Mouse (Mus musculus): Measurements from ENCODE around the gene Inpp5a. TPM values are rescaled to one million over a fixed set of nuclear protein-coding genes. Genes with fewer than 3 reads are reported as not detected.

Gene Inpp5a
- polyA plus RNA-seq, 1 experiment = 42.7 TPM

- WGBS = 100% methylated on average over 2 of the region's 2 CpGs
- DNase-seq (ENCODE audit: low read depth, low spot score) = no peak
Measured at GRCm38 (mm10) chr7:139551519-139551918, 162.6 kb downstream of the Inpp5a start.

GRCm38 (mm10) chr7:139556331-139556730 lies 167.4 kb downstream of the Inpp5a start:
- WGBS = 75% methylated on average over 5 of the region's 5 CpGs
- no peak for DNase-seq (ENCODE audit: low read depth, low spot score)

DNA sequence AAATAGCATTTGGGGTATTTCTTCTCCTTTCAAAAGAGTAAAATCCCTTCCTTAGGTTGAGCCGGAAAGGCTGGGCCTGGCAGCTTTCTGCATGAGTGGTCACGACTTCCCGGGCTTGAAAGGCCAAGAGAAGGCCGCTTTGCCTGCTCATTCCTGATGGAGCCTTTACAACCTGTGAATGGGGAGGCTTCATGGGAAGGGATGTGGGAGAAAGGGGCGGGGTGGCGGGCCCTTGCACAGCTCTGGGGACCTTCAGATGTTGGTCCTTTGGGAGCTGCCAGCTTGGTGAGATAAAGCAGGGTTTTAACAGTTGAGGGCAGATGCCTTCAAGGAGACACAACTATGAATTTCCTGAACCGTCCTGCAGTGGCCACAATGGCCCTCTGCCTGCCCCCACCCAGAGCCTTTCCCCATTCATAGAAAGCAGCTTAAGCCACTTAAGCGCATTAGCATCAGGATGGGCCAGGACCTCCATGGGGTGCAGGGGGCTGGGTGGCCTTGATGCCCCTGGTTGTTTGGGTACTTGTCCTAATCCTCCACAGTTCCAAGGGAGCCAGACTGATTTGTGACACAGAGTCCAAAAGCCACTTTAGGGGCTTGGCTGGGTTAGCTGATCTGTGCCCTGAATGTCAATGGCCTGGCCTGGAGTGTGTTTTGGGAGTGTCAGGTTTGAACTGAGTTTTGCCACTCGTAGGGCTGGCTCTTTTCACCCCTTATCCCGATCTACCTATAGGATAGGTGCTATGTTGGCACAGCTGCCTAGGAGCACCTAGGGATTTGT lies 168.0 kb downstream of the Inpp5a start:
- no peak for DNase-seq (ENCODE audit: low read depth, low spot score)
- WGBS = 76% methylated on average over 10 of the region's 10 CpGs

- DNase-seq (ENCODE audit: low read depth, low spot score) = no peak
- 94% methylated on average over 10 of the region's 10 CpGs for WGBS
Measured at GRCm38 (mm10) chr7:139559659-139560058, 170.8 kb downstream of the Inpp5a start.

GRCm38 (mm10) chr7:139563425-139563824 lies 174.5 kb downstream of the Inpp5a start:
- WGBS = 92% methylated on average over 4 of the region's 4 CpGs
- no peak for DNase-seq (ENCODE audit: low read depth, low spot score)

- WGBS = 95% methylated on average over 2 of the region's 2 CpGs
- no peak for DNase-seq (ENCODE audit: low read depth, low spot score)
Measured at GRCm38 (mm10) chr7:139564161-139564560, 175.3 kb downstream of the Inpp5a start.

GRCm38 (mm10) chr7:139565998-139566397 lies 177.1 kb downstream of the Inpp5a start:
- DNase-seq (ENCODE audit: low read depth, low spot score) = no peak
- 76% methylated on average over 6 of the region's 6 CpGs for WGBS

GRCm38 (mm10) chr7:139566533-139566932 lies 177.6 kb downstream of the Inpp5a start:
- DNase-seq (ENCODE audit: low read depth, low spot score) = no peak
- whole genome bisulfite sequencing = 81% methylated on average over 8 of the region's 8 CpGs

GRCm38 (mm10) chr7:139570788-139571187 lies 181.9 kb downstream of the Inpp5a start:
- WGBS = 97% methylated on average over 5 of the region's 5 CpGs
- no peak for DNase-seq (ENCODE audit: low read depth, low spot score)

DNA sequence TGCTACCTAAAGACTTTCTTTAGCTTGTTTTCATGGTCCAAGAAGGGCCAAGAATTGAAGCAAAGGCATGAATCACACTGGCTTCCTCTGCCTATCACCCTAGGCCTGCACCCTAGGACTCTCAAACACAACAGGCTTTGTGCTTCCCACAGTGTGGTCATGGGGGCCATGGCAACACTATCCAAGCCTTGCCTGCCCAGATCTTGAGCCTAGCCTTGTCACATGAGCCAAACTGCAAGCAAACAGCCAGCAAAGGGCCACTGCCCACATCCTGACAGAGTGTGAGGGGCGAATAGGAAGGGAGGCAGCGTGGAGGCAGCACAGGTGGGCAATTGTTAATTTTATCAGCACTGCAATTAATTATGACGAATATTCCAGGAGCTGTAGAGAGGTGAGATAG lies 183.8 kb downstream of the Inpp5a start:
- 89% methylated on average over 3 of the region's 3 CpGs for WGBS
- DNase-seq (ENCODE audit: low read depth, low spot score) = no peak

DNA sequence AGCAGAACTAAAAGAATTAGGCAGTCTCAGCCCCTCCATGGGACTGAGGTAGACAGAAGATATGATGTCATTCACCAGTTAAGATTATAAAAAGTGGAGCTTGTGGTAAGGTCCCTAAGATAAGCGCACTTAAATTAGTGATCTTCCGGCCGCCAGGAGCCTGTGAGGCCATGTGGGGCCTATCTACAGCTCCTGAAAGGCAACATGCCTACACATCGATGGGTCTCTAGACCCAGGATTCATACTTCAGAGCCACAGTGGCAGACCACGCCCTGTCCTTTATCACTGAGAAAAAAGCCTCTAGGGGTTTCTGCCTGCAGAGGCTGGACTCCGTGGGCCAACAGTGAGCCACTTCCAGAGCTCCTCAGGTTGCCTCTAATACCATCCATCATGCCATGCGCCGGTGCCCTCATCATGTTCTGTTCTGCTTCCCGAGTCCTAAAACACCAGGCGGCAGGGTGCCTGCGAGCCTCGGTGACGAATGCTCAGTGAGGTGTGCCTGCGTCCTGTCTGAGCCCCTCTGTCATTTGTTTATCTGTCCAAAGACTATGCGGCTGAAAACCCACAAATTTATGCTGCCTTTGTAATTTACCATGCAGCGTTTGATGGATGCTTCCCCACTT lies 187.3 kb downstream of the Inpp5a start:
- no peak for DNase-seq (ENCODE audit: low read depth, low spot score)
- 90% methylated on average over 16 of the region's 16 CpGs for WGBS

DNA sequence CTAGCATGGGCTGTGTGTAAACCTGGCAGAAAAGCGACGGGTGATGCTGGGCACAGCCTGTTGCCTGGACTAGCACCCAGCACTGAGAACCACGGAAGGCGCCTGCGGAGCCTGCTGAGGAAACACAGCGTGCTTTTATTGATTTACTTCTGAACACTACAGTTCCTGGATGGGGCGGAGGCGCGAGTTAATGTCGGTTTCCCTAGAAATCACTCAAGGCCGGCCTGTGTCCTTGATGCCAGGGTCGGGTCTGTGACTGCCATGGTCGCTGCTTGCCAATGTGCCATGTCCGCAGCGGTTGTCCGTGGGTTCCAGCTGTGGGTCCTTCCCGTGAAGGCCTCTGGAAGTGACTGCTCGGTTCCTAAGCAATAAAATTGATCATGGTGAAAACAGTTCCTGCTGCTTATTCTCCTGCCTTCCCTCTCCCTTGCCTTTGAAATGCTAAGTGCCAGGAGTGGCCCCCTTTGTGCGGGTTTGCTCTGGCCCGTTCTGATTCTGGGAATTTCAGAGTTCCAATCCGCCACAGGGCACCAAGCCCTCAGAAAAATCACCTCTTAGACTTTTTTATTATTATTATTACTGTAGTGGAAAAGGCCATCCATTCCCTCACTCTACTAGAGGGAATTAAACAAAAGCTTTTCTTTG lies 190.5 kb downstream of the Inpp5a start:
- WGBS = 89% methylated on average over 21 of the region's 21 CpGs

GRCm38 (mm10) chr7:139580851-139581775 lies 192.2 kb downstream of the Inpp5a start:
- no peak for DNase-seq (ENCODE audit: low read depth, low spot score)
- WGBS = 12% methylated on average over 78 of the region's 78 CpGs

More for the DNA sequence above, 190.5 kb downstream of the Inpp5a start:
- no peak for DNase-seq (ENCODE audit: low read depth, low spot score)

GRCm38 (mm10) chr7:139581801-139582571 lies 193.1 kb downstream of the Inpp5a start:
- DNase-seq (ENCODE audit: low read depth, low spot score) = no peak

GRCm38 (mm10) chr7:139582595-139582994 lies 193.7 kb downstream of the Inpp5a start, which contains the start of gene Nkx6-2:
TSS of gene Nkx6-2 (minus strand) at chr7:139582797.
- WGBS = 2% methylated on average over 56 of the region's 56 CpGs
- DNase-seq (ENCODE audit: low read depth, low spot score) = no peak

More at GRCm38 (mm10) chr7:139581801-139582571, 193.1 kb downstream of the Inpp5a start:
- WGBS = 2% methylated on average over 82 of the region's 82 CpGs

DNA sequence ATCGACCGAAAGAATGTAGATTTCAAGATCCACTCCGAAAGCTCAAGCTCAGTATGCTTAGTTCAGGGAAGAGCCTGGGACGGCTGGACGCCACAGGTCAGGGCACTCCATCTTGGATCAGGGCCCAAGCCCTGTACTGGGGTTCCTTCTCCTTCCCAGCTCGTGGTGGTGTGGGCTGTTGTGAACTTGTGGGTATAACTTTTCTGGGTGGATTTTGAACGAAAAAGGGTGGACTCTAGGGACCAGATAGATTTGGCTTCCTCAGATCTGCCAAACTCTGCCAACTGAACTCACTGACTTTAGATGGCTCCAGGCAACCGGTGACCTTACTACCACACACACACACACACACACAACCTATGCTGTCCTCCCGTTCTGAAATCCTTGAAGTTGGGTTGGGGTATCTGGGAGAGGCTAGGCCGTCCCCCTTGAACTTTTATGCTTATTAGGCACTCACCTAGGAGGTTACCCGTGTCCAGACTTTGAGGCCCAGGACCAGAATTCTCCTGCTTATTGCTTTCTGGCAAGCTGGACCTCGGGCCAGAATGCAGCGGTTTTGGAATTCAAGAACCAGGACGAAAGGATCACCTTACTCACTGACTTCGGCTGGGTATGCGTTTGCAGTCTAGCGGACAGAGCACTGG lies 194.3 kb downstream of the Inpp5a start:
- DNase-seq (ENCODE audit: low read depth, low spot score) = no peak
- 35% methylated on average over 17 of the region's 17 CpGs for WGBS

- DNase-seq (ENCODE audit: low read depth, low spot score) = no peak
- 6% methylated on average over 53 of the region's 53 CpGs for WGBS
Measured at GRCm38 (mm10) chr7:139584221-139585175, 195.6 kb downstream of the Inpp5a start.

Data from large intestine, adult 2 months (tissue).